Mouse (Mus musculus) Patski (cell line): Measurements from ENCODE around the gene Rd3. TPM values are rescaled to one million over a fixed set of nuclear protein-coding genes. Genes with fewer than 3 reads are reported as not detected.

Source experiments
- ATAC-seq: fragments of 100-300 bp; one replicate; pipeline ENCODE4 v1.8.0; 2021
- CTCF ChIA-PET: fragments of 350-600 bp; sonication (Branson Sonifier 250); formaldehyde crosslinking; loops from one replicate; lab custom pipeline; 2022; ENCODE audit warnings: inconsistent platforms; lab: Charles Lee
- POLR2A ChIA-PET: fragments of 350-600 bp; sonication (Branson Sonifier 250); formaldehyde crosslinking; loops from one replicate; lab custom pipeline; 2022; ENCODE audit warnings: antibody characterized with exemption, inconsistent platforms; lab: Charles Lee
- DNase-seq: peaks from one replicate; pipeline ENCODE4 v3.0.0-alpha.2; 2011; ENCODE audit warnings: low read depth, low spot score
- H3K27me3 ChIP-seq: fragments of 371-371 bp; one replicate; pipeline ENCODE4 v1.5.1; 2021
- CTCF ChIP-seq: fragments of 100-300 bp; IDR thresholded peaks from one replicate; pipeline ENCODE4 v1.5.1; 2021
- in situ Hi-C: fragments of 300-500 bp; cut with MboI; formaldehyde crosslinking; loops from 3 replicates; pipeline ENCODE4 v1.11.1; 2018; ENCODE audit warnings: low pct_unique_long_range_greater_than_20kb, mixed read lengths
- polyA plus RNA-seq: library from polyadenylated mRNA; unstranded; gene quantifications from one replicate; pipeline ENCODE4 v1.2.3, GENCODE M21; 2021

Rd3 gene
- polyA plus RNA-seq, 1 experiment from 2014 or later: 0.06 TPM

DNA sequence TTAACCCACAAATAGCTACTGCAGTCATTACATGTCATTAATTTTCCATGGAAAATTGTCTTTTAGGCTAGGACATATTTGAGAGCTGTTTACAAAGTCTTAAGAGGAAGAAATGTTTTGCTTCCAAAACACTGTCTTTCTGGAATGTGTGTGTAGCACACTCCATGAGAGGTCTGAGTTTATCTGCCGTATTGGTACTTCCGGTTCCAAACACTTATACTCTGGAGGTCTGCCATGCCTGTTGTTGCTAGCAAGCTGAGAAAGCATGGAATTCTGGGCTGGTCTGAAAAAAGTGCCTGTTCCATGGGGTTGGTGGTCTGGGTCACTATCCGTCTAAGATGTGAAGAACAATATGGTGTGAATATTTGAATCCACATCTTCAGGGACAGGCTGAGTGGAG, 11.5 kb downstream of the Rd3 start:
- no peak for TF ChIP-seq CTCF
- no peak for ATAC-seq
- no peaks in the 10 kb centered on the region for H3K27me3 ChIP-seq
- DNase-seq: no peak
- in situ Hi-C loops: no loop called here
- POLR2A ChIA-PET: no interaction called here
- CTCF ChIA-PET: interaction anchor here (1.6 kb wide), 1 partner anchor 64 kb away, joined by 4 read pairs; no protein-coding TSS in a partner anchor

DNA sequence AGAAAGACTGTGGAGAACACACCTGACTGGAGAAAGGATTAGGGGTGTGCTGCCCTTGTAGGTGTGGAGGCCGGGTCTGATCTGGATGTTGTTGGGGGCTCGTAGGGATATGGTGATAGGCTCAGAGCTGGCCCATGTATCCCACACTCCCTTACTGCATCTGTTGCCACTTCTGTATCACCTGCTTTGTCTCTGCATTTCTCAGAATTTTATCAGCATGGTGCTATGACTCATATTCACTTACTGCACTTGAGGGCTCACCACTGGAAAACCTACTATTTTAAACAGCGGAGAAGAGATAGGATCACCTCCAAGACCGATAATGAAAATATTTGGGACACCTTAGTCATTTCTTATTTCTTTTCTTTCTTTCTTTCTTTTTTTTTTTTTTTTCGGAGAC, 11.9 kb downstream of the Rd3 start:
- ChIA-PET POLR2A (no interaction called here), CTCF (interaction anchor here (1.6 kb wide), 1 partner anchor 64 kb away, joined by 4 read pairs; no protein-coding TSS in a partner anchor)
- TF ChIP-seq CTCF: no peak
- no peaks in the 10 kb centered on the region for H3K27me3 ChIP-seq
- ATAC-seq: no peak
- DNase-seq: no peak
- in situ Hi-C loops: no loop called here

DNA sequence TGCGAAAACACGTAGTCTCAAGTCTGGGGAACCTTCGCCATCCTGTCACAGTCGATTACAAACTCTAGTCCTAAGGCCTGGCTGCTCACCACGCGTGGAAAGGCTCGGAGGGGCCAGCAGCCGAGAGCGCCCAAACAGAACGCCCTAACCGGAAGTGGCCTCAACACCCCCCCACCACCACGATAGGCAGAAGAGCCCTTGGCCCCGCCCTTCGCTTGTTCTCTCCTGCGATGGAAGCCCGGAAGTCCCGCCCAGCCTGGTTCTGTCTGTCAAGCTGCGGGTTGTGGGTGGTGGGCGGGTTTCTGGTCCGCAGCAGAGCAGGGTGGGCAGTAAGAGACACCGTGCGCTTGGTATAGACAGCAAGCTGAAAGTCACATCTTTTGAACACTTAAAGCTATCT, 12.8 kb downstream of the Rd3 start:
- in situ Hi-C loops: no loop called here
- no peak for TF ChIP-seq CTCF
- peak; percentile 57 for ATAC-seq
- ChIA-PET CTCF (no interaction called here), POLR2A (no interaction called here)
- H3K27me3 ChIP-seq: no peaks in the 10 kb centered on the region
- no peak for DNase-seq

DNA sequence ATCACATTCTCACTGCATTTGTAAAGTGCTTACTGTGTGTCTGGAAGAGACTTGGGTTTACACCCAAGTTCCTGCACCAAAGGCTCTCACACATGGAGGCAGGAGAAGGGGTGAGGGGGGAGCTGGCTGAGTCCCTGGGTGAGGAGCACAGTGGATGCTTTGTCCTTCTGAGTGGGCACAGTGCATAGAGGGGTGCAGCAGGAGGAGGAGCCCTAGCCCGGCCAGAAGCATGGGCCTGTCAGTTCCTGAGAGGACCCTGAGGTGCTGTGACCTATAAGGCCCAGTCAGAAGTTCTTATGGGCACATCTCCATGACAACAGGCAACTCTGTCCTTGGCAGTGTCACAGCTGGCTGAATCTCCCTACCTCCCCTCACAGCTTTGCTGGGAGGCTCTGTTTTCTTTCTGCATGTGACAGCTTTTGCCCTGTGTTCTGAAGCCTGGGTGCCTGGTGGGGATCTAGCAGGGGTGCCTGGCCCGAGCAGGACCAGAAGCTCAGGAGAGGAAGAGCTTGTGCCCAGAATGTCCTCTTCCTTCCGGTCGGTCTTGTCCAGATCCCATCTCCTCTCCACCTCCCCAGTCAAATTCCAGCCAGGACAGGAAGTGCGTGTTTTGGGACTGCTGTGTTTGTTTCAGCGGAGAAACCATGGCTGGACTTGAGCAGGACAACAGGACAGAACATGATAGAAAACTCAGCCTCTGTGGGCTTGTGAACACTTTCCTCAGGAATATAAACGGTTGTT, 15.0 kb downstream of the Rd3 start:
- ATAC-seq (no peak), DNase-seq (no peak)
- in situ Hi-C loops: no loop called here
- CTCF ChIA-PET: interaction anchor here (1.0 to 1.2 kb wide), 3 partner anchors 8 to 66 kb away, joined by 3 to 4 read pairs (median 4); no protein-coding TSS in a partner anchor
- no peaks in the 10 kb centered on the region for H3K27me3 ChIP-seq
- no peak for TF ChIP-seq CTCF
- POLR2A ChIA-PET: no interaction called here

DNA sequence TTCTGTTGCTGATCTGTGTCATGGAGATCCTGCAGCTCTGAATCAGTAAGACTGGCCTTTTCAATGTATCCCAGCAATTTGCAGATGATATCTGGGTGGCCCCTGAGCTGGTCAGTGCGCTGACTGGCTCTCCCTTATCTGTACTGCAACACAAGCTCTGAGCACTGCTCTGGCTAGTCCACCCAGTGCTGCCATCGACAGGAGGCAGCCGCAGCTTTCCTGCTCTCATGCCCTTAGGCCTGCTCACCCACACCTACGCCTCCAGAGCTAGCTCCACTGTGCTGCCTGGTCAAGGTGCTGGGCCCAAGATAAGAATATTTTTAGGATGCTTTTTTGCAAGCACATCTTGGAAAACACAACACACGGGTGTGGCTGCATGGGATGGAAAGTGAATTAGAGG, 17.3 kb downstream of the Rd3 start:
- DNase-seq (no peak), ATAC-seq (no peak)
- no peak for TF ChIP-seq CTCF
- CTCF ChIA-PET: interaction anchor here (0.7 to 1.8 kb wide), 3 partner anchors 59 to 619 kb away, joined by 3 to 5 read pairs (median 4); partner anchors contain the start of gene Traf5
- POLR2A ChIA-PET: no interaction called here
- no peaks in the 10 kb centered on the region for H3K27me3 ChIP-seq
- in situ Hi-C loops: no loop called here

DNA sequence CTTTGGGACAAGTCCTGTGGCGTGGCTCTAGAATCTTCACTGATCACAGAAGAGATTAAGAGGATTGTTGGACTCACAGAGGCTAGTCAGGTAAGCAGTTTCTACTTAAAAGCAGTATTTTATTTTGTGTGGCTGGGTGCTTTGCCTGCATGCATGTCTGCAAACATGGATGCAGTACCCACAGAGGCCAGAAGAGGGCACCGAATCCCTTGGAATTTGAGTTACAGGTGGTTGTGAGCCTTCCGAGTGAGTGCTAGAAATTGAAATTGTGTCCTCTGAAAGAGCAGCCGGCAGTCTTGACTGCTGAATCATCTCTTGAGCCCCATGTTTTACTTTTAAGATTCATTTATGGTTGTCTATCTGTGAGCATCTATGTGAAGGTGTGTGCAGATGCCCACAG, 18.3 kb downstream of the Rd3 start:
- CTCF ChIA-PET: interaction anchor here (1.8 kb wide), 1 partner anchor 58 kb away, joined by 5 read pairs; no protein-coding TSS in a partner anchor
- in situ Hi-C loops: no loop called here
- peak; percentile 76 for TF ChIP-seq CTCF
- DNase-seq (no peak), ATAC-seq (no peak)
- no peaks in the 10 kb centered on the region for H3K27me3 ChIP-seq
- POLR2A ChIA-PET: no interaction called here

DNA sequence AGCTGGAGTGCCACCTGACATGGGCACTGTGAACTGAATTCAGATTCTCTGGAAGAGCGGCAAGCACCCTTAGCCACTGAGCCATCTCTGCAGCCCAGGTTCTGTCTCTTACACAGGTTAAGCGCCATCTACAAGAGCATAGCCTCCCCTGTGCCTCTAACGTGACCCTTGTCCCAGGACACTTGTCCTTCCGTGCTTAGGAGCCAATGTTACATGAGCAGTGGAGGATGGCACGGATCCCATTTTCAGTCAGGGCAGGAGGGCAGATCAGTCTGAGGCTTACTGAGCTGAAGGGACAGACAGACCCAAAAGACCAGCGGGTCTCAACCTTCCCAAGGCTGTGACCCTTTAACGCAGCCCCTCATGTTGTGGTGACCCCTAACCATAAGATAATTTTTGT, 18.7 kb downstream of the Rd3 start:
- TF ChIP-seq CTCF: no peak
- in situ Hi-C loops: no loop called here
- ATAC-seq: no peak
- POLR2A ChIA-PET: no interaction called here
- CTCF ChIA-PET: interaction anchor here (0.9 to 1.8 kb wide), 2 partner anchors 58 to 81 kb away, joined by 3 to 5 read pairs; no protein-coding TSS in a partner anchor
- H3K27me3 ChIP-seq: no peaks in the 10 kb centered on the region
- no peak for DNase-seq

DNA sequence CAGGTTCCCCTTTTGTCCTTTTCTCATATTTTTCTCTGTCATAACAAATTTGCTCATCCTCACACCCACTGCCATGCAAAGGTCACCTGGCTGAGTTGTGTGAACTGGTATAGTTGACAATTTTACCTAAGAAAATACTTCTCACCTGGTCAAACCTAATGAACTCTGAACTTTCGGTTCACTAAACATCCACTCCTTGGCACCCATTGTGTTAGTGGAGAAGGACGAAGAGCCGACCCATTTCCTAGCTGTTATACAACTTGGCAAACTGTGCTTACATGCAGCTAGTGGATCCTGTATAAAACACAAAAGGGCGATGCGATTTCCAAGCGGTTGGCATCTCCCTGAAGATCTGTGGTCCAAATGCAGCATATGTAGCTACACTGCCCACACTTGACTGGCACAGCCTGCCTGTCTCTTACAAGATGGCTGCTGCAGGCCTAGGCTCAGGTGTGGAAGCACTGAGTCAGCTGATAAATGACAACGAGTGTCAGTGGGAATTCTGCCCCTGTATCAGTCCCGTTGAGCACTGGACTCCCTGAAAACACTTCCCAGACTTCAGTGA, 19.5 kb downstream of the Rd3 start:
- ATAC-seq (no peak), DNase-seq (no peak)
- H3K27me3 ChIP-seq: no peaks in the 10 kb centered on the region
- CTCF ChIA-PET: interaction anchor here (0.9 to 1.8 kb wide), 2 partner anchors 57 to 80 kb away, joined by 3 to 5 read pairs; no protein-coding TSS in a partner anchor
- POLR2A ChIA-PET: no interaction called here
- no peak for TF ChIP-seq CTCF
- in situ Hi-C loops: no loop called here

DNA sequence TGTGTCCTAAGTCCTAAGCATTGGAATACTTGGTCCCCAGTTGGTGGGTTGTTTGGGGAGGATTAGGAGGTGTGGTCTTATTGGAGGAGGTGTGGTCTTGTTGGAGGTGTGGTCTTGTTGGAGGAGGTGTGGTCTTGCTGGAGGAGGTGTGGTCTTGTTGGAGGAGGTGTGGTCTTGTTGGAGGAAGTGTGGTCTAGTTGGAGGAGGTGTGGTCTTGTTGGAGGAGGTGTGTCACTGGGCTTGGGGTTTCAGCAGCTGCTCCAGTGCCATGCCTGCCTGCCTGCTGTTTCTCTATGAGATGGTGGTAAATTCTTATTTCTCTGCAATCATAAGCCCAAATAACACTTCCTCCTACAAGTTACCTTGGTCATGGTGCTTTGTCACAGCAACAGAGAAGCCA, 21.9 kb downstream of the Rd3 start:
- CTCF ChIA-PET: no interaction called here
- ATAC-seq (no peak), DNase-seq (no peak)
- H3K27me3 ChIP-seq: no peaks in the 10 kb centered on the region
- no peak for TF ChIP-seq CTCF
- in situ Hi-C loops: no loop called here
- POLR2A ChIA-PET: no interaction called here

Other genes with a start within 250 kb of the Rd3 start
- 34.7 TPM for gene Nek2, start 155.9 kb upstream of the Rd3 start, polyA plus RNA-seq
- 17.4 TPM for gene Slc30a1, start 70.6 kb upstream of the Rd3 start, polyA plus RNA-seq
- 23.2 TPM for gene Traf5, start 115.2 kb downstream of the Rd3 start, polyA plus RNA-seq
- gene Rcor3, start 160.7 kb downstream of the Rd3 start, polyA plus RNA-seq: 34.2 TPM
- 2.3 TPM for gene Kcnh1, start 213.4 kb downstream of the Rd3 start, polyA plus RNA-seq